Mouse (Mus musculus) 416B (cell line): ENCODE data around the gene Kcnc1.

Experiments used
- DNase-seq: peaks from one replicate; pipeline ENCODE4 v3.0.0; 2011; ENCODE audit warnings: low read depth

The Kcnc1 gene

GRCm38 (mm10) chr7:46396231-46396927, at the start of gene Kcnc1:
Gene Kcnc1 (plus strand): TSS chr7:46396497.
- DNase-seq = no peak

GRCm38 (mm10) chr7:46347692-46348091, 48.6 kb upstream of the Kcnc1 start:
- DNase-seq = no peak

- DNase-seq = no peak
Measured at GRCm38 (mm10) chr7:46348813-46349212, 47.5 kb upstream of the Kcnc1 start.

GRCm38 (mm10) chr7:46350119-46350702, 46.1 kb upstream of the Kcnc1 start:
- peak; percentile 35 for DNase-seq

- no peak for DNase-seq
Measured at GRCm38 (mm10) chr7:46352748-46353147, 43.5 kb upstream of the Kcnc1 start.

GRCm38 (mm10) chr7:46353216-46353615, 43.1 kb upstream of the Kcnc1 start:
- no peak for DNase-seq

GRCm38 (mm10) chr7:46353875-46354274, 42.4 kb upstream of the Kcnc1 start:
- DNase-seq = peak; percentile 26

GRCm38 (mm10) chr7:46361776-46362175, 34.5 kb upstream of the Kcnc1 start:
- no peak for DNase-seq

GRCm38 (mm10) chr7:46364154-46364553, 32.1 kb upstream of the Kcnc1 start:
- DNase-seq = no peak

GRCm38 (mm10) chr7:46365810-46366209, 30.5 kb upstream of the Kcnc1 start:
- DNase-seq = no peak

- no peak for DNase-seq
Measured at GRCm38 (mm10) chr7:46371104-46371503, 25.2 kb upstream of the Kcnc1 start.

GRCm38 (mm10) chr7:46376172-46377007, 19.9 kb upstream of the Kcnc1 start, which contains the start of gene Myod1:
Gene Myod1 (plus strand): TSS chr7:46376474.
- DNase-seq = no peak

GRCm38 (mm10) chr7:46377008-46377346, 19.3 kb upstream of the Kcnc1 start:
- no peak for DNase-seq

- DNase-seq = no peak
Measured at GRCm38 (mm10) chr7:46378123-46378522, 18.2 kb upstream of the Kcnc1 start.

GRCm38 (mm10) chr7:46378983-46379382, 17.3 kb upstream of the Kcnc1 start:
- peak; percentile 69 for DNase-seq

GRCm38 (mm10) chr7:46380625-46381024, 15.7 kb upstream of the Kcnc1 start:
- DNase-seq = peak; percentile 70

GRCm38 (mm10) chr7:46387430-46387829, 8.9 kb upstream of the Kcnc1 start:
- no peak for DNase-seq

GRCm38 (mm10) chr7:46389456-46390085, 6.7 kb upstream of the Kcnc1 start:
- peak; percentile 79 for DNase-seq

- peak; percentile 51 for DNase-seq
Measured at GRCm38 (mm10) chr7:46390226-46390625, 6.1 kb upstream of the Kcnc1 start.

- DNase-seq = peak; percentile 76
Measured at GRCm38 (mm10) chr7:46391701-46392100, 4.6 kb upstream of the Kcnc1 start.

- DNase-seq = peak; percentile 82
Measured at GRCm38 (mm10) chr7:46393116-46393515, 3.2 kb upstream of the Kcnc1 start.

- peak; percentile 63 for DNase-seq
Measured at GRCm38 (mm10) chr7:46393718-46394511, 2.4 kb upstream of the Kcnc1 start.
